Mouse (Mus musculus) midbrain, embryonic 15.5 days (tissue): ENCODE measurements around the gene Gm40460. TPM values are rescaled to one million over a fixed set of nuclear protein-coding genes. Genes with fewer than 3 reads are reported as not detected.
A peak's percentile ranks its signal among the peaks of the same experiment; 100 is the strongest.
"Not testable (repeated sequence)": the region's sequence is repeated elsewhere in the genome, so short reads cannot be mapped to it uniquely, and the experiment has no call there.

Experiments
- ATAC-seq: fragments of 200-750 bp; cut with Nextera tagmentation; replicated peaks from 2 replicates; pipeline ENCODE4 v1.8.0; 2017; ENCODE audit warnings: moderate TSS enrichment
- H3K27ac ChIP-seq: fragments of 300-500 bp; sonication (generic); 2 replicates; pipeline ENCODE4 v1.5.1; 2015; ENCODE audit warnings: mild to moderate bottlenecking, inconsistent platforms
- H3K27me3 ChIP-seq: fragments of 300-500 bp; sonication (generic); replicated peaks from 2 replicates; pipeline ENCODE4 v1.6.1; 2015; ENCODE audit warnings: inconsistent platforms
- H3K36me3 ChIP-seq: fragments of 300-500 bp; sonication (generic); replicated peaks from 2 replicates; pipeline ENCODE4 v1.6.1; 2015; ENCODE audit warnings: inconsistent platforms
- H3K4me1 ChIP-seq: fragments of 300-500 bp; sonication (generic); 2 replicates; pipeline ENCODE4 v1.6.1; 2015; ENCODE audit warnings: inconsistent platforms
- H3K4me2 ChIP-seq: fragments of 300-500 bp; sonication (generic); 2 replicates; pipeline ENCODE4 v1.6.1; 2015; ENCODE audit warnings: inconsistent platforms, mild to moderate bottlenecking, moderate library complexity
- H3K4me3 ChIP-seq: fragments of 300-500 bp; sonication (generic); 2 replicates; pipeline ENCODE4 v1.5.1; 2015; ENCODE audit warnings: mild to moderate bottlenecking, inconsistent platforms
- H3K9ac ChIP-seq: fragments of 300-500 bp; sonication (generic); 2 replicates; pipeline ENCODE4 v1.6.1; 2015; ENCODE audit warnings: mild to moderate bottlenecking, inconsistent platforms
- H3K9me3 ChIP-seq: fragments of 300-500 bp; sonication (generic); 2 replicates; pipeline ENCODE4 v1.6.1; 2016; ENCODE audit warnings: inconsistent platforms
- WGBS: fragments of 180-500 bp; shearing (Covaris S2); methylation state at CpG from one replicate; pipeline ENCODE4 v1.1.7; 2015; ENCODE audit warnings: mixed read lengths; 5-methylcytosine and 5-hydroxymethylcytosine counted together
- polyA plus RNA-seq: library from polyadenylated mRNA; unstranded; fragments of >200 nt; fragmentation: Nextera tagmentation; extraction: Ambion mirVana; gene quantifications from 2 replicates; pipeline ENCODE4 v1.2.1, GENCODE M21; 2015

Gene Gm40460
- not detected in 2 replicates for polyA plus RNA-seq

- 66% methylated on average over 2 of the region's 2 CpGs for WGBS
- no peak within 1 kb of the TSS for H3K4me3 ChIP-seq
- no peaks in the 10 kb centered on the region for H3K36me3 ChIP-seq
- ATAC-seq, result no peak
- no peak within 1 kb of the TSS for H3K9ac ChIP-seq
- no peaks in the 10 kb centered on the region for H3K9me3 ChIP-seq
- H3K4me1 ChIP-seq, result no peaks in the 10 kb centered on the region
- no peak within 1 kb of the TSS for H3K27ac ChIP-seq
- H3K27me3 ChIP-seq, result no peaks in the 10 kb centered on the region
- no peak within 1 kb of the TSS for H3K4me2 ChIP-seq
These were observed at the start of gene Gm40460 for GRCm38 (mm10) chr7:142240978-142241377. TSS of gene Gm40460 (minus strand) at chr7:142241078.

- not testable (repeated sequence) for ATAC-seq, H3K9me3 ChIP-seq, H3K36me3 ChIP-seq, H3K27ac ChIP-seq, H3K4me3 ChIP-seq, H3K9ac ChIP-seq
- 0 out of 2 replicates have a peak overlapping the region, but pooled peaks have one; percentile 70 for H3K4me2 ChIP-seq
- H3K27me3 ChIP-seq, result peaks cover 16% of the 10 kb centered on the region
- WGBS, result 84% methylated on average over 9 of the region's 9 CpGs
- peaks cover 18% of the 10 kb centered on the region for H3K4me1 ChIP-seq
These were observed 45.2 kb upstream of the Gm40460 start for GRCm38 (mm10) chr7:142285910-142286612.

GRCm38 (mm10) chr7:142285130-142285835, 44.4 kb upstream of the Gm40460 start:
- H3K9me3 ChIP-seq, result no peaks in the 10 kb centered on the region
- WGBS, result 22% methylated on average over 23 of the region's 23 CpGs
- H3K27ac ChIP-seq, result peak overlapping the region; percentile 76
- H3K4me2 ChIP-seq, result peak overlapping the region; percentile 70
- H3K27me3 ChIP-seq, result peaks cover 16% of the 10 kb centered on the region
- peaks cover 18% of the 10 kb centered on the region for H3K4me1 ChIP-seq
- H3K4me3 ChIP-seq, result peak overlapping the region; percentile 44
- peak; percentile 88 for ATAC-seq
- H3K36me3 ChIP-seq, result no peaks in the 10 kb centered on the region
- H3K9ac ChIP-seq, result peak overlapping the region; percentile 31

- Histone ChIP-seq H3K4me3 (peak overlapping the region; percentile 44), H3K27ac (peak overlapping the region; percentile 76), H3K9me3 (no peaks in the 10 kb centered on the region), H3K4me1 (peaks cover 18% of the 10 kb centered on the region), H3K9ac (peak overlapping the region; percentile 38), H3K36me3 (no peaks in the 10 kb centered on the region), H3K4me2 (peak overlapping the region; percentile 70), H3K27me3 (peaks cover 16% of the 10 kb centered on the region)
- peak; percentile 87 for ATAC-seq
- under 1% methylated on average over 19 of the region's 19 CpGs for WGBS
These were observed 43.8 kb upstream of the Gm40460 start for GRCm38 (mm10) chr7:142284615-142285080.

GRCm38 (mm10) chr7:142284023-142284591, 43.2 kb upstream of the Gm40460 start:
- Histone ChIP-seq H3K36me3 (no peaks in the 10 kb centered on the region), H3K4me3 (peak overlapping the region; percentile 44), H3K4me1 (peaks cover 18% of the 10 kb centered on the region), H3K27me3 (peaks cover 16% of the 10 kb centered on the region), H3K9ac (peak overlapping the region; percentile 38), H3K9me3 (no peaks in the 10 kb centered on the region), H3K27ac (peak overlapping the region; percentile 76), H3K4me2 (peak overlapping the region; percentile 70)
- ATAC-seq, result peak; percentile 65
- under 1% methylated on average over 38 of the region's 38 CpGs for WGBS

- Histone ChIP-seq H3K27me3 (peaks cover 16% of the 10 kb centered on the region), H3K4me2 (peak overlapping the region; percentile 70; the same call in 1 of the 2 replicates), H3K4me1 (peaks cover 18% of the 10 kb centered on the region)
- H3K9ac ChIP-seq, H3K9me3 ChIP-seq, H3K36me3 ChIP-seq, ATAC-seq, H3K4me3 ChIP-seq, H3K27ac ChIP-seq: not testable (repeated sequence)
- 17% methylated on average over 2 of the region's 2 CpGs for WGBS
These were observed 42.0 kb upstream of the Gm40460 start for GRCm38 (mm10) chr7:142282847-142283246.

- H3K4me2 ChIP-seq, H3K9me3 ChIP-seq, H3K4me3 ChIP-seq, ATAC-seq, H3K9ac ChIP-seq, H3K27ac ChIP-seq, H3K36me3 ChIP-seq: not testable (repeated sequence)
- 65% methylated on average over 1 of the region's 1 CpGs for WGBS
- peaks cover 12% of the 10 kb centered on the region for H3K4me1 ChIP-seq
- H3K27me3 ChIP-seq, result peaks cover 16% of the 10 kb centered on the region
These were observed 38.4 kb upstream of the Gm40460 start for GRCm38 (mm10) chr7:142279291-142279690.

GRCm38 (mm10) chr7:142278183-142278582, 37.3 kb upstream of the Gm40460 start:
- H3K4me3 ChIP-seq, H3K4me2 ChIP-seq, H3K9ac ChIP-seq, H3K9me3 ChIP-seq, H3K4me1 ChIP-seq, ATAC-seq, H3K27ac ChIP-seq, H3K36me3 ChIP-seq: not testable (repeated sequence)
- 0% methylated on average over 3 of the region's 3 CpGs for WGBS
- H3K27me3 ChIP-seq, result peaks cover 15% of the 10 kb centered on the region

- ATAC-seq, H3K27me3 ChIP-seq, H3K36me3 ChIP-seq, H3K27ac ChIP-seq, H3K4me2 ChIP-seq, H3K4me1 ChIP-seq, H3K9me3 ChIP-seq, H3K9ac ChIP-seq, H3K4me3 ChIP-seq: not testable (repeated sequence)
These were observed 33.4 kb upstream of the Gm40460 start, which contains the start of gene Gm4559 for GRCm38 (mm10) chr7:142274263-142274662. TSS of gene Gm4559 (minus strand) at chr7:142274363.

GRCm38 (mm10) chr7:142258254-142258653, 17.4 kb upstream of the Gm40460 start, which contains the start of gene Gm2431:
TSS of gene Gm2431 (minus strand) at chr7:142258354.
- ATAC-seq, H3K36me3 ChIP-seq, H3K27ac ChIP-seq, H3K4me2 ChIP-seq, H3K4me1 ChIP-seq, H3K9me3 ChIP-seq, H3K9ac ChIP-seq, H3K27me3 ChIP-seq, H3K4me3 ChIP-seq: not testable (repeated sequence)
- WGBS, result 54% methylated on average over 1 of the region's 1 CpGs

- ATAC-seq, result no peak
- WGBS, result 0% methylated on average over 2 of the region's 2 CpGs
- H3K4me2 ChIP-seq, result no peak overlapping the region
- H3K27ac ChIP-seq, result no peak overlapping the region
- no peaks in the 10 kb centered on the region for H3K9me3 ChIP-seq
- H3K4me3 ChIP-seq, result no peak overlapping the region
- H3K27me3 ChIP-seq, result no peaks in the 10 kb centered on the region
- H3K9ac ChIP-seq, result no peak overlapping the region
- no peaks in the 10 kb centered on the region for H3K4me1 ChIP-seq
- H3K36me3 ChIP-seq, result no peaks in the 10 kb centered on the region
These were observed 14.6 kb upstream of the Gm40460 start for GRCm38 (mm10) chr7:142255517-142255916.

- Histone ChIP-seq H3K9me3 (no peaks in the 10 kb centered on the region), H3K27me3 (no peaks in the 10 kb centered on the region), H3K4me2 (no peak overlapping the region), H3K9ac (no peak overlapping the region), H3K4me3 (no peak overlapping the region), H3K27ac (no peak overlapping the region), H3K4me1 (no peaks in the 10 kb centered on the region), H3K36me3 (no peaks in the 10 kb centered on the region)
- ATAC-seq, result no peak
- WGBS, result 0% methylated on average over 1 of the region's 1 CpGs
These were observed 8.9 kb upstream of the Gm40460 start for GRCm38 (mm10) chr7:142249824-142250223.
